Mouse (Mus musculus) layer of hippocampus, postnatal 10 days (tissue): ENCODE results near the gene Olfr1257. TPM values are rescaled to one million over a fixed set of nuclear protein-coding genes. Genes with fewer than 3 reads are reported as not detected.
"Not testable (repeated sequence)": the region's sequence is repeated elsewhere in the genome, so short reads cannot be mapped to it uniquely, and the experiment has no call there.

Experiments
- DNase-seq, 2 experiments: peaks; one replicate each; pipeline ENCODE4 v3.0.0; 2021; ENCODE audit warnings: low spot score in 2 of 2
- long read RNA-seq: library from polyadenylated mRNA; stranded (forward); transcript quantifications from one replicate; pipeline ENCODE4 v2.0.0, GENCODE M21; 2023
- total RNA-seq, 2 experiments: library from RNA; stranded (reverse); gene quantifications; 2 replicates each; pipeline ENCODE4 v1.2.3; 2021

Olfr1257 gene
- total RNA-seq = not detected
- long read RNA-seq = 0 reads

DNA sequence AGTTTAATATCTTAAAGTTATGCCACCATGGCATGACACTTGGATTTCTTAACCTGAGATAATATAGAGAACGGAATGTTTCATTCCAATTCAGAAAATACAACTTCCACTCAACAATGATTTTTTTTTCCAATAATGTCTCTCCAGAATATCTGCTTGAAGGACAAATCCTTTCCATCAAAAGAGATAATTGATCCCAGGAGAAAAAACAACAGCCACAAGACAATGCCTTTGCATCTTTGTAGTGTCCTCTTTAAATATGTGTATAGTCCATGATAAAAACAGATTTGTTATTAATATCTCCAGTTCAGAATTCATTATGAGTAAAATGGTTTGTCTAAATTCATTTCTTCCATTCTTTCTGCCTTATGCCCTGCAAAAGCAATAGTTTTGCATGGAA is at the start of gene Olfr1257:
Gene Olfr1257 (plus strand): TSS at position 301 of the 400 bp plus-strand sequence.
- DNase-seq = no peak

DNA sequence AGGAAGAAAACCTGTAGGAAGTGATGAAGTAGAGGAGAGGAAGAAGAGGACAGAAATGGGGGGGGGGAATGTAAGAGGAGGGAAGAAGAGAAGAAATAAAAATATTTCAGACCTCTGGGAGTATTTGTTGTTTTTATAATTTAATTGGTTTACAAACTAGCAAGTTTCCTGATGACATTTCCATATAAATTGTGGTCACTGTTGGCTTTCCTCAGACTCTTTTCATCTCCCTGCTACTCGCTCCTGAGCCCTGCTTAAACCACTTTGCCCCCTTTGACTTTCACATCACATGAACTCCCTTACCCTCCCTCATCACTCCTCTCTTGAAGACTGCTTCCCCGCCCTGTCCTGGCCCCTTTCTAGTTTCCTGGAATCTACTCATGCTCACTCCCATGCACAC is 36.8 kb upstream of the Olfr1257 start, which contains the start of gene Olfr1256:
Gene Olfr1256 (minus strand): TSS at position 101 of the 400 bp plus-strand sequence.
- no peak for DNase-seq

DNA sequence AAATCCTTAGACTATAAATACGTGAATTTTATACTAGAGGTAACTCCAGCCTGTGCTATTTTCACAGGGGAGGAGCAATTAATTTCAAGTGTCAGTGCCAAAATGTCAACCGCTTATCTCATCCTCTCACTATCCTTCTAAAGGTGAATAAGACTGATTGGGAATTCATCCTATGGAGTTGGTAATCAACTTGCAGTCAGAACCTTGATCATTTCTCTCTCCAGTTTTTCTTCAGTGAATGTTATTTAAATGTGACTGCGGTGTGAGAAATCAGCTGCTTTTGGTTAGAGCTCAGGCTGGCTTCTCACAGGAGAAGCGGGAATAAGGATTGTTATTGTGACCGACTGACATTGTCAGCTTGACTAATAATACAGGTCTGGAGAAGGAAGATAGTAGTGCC is 30.1 kb upstream of the Olfr1257 start, which contains the start of gene Olfr48:
Gene Olfr48 (minus strand): TSS at position 101 of the 400 bp plus-strand sequence.
- no peak for DNase-seq

DNA sequence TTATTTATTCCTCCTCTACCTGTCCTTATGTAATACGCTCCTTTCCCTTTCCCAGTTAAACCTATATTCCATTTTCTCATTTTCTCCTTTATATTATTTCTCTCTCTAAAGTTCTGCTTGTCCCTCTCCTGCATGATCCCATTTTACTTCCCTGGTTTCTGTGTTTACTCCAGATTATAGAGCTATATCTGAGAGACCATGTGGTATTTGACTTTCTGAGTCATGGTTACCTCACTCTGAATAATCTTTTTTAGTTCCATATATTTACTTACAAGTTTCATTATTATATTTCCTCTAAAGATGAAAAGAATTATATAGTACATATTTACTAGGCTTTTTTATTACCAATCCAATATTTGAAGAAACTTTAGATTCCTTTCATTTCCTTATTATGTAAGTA is 29.0 kb upstream of the Olfr1257 start:
- no peak for DNase-seq

DNA sequence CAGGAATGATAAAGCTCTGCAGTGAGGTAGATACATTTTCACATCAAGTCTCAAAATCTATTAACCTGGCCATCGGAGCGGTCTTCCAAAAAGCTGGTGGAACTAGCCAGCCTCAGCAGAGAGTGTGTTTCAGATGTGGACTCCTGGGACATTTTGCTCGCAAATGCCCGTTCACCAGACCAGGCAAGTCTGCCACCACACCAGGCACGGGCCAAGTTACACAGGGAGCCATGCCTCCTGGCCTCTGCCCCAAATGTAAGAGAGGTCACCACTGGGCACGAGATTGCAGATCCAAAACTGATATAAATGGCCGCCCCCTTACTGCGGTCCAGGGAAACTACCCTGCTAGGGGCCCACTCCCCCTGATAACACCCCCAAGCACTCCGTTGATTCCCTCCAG is 34.4 kb downstream of the Olfr1257 start:
- not testable (repeated sequence) for DNase-seq

DNA sequence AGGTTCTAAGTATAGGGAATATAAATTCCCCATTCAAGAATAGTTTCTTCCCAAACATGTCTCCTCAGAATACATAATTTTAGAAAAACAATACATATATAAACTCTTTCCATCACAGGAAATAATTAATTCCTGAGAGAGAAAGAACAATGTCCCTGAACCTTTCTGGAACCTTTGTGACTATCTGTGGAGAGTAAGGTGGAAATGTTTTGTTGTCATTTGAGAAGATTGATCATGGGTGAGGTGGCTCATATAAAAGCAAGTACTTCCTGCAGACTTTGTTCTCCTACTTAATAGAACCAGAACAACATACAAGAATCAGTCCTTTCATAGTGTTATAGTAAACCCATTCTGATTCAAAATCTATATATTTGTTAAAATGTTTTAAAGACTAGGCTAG is 48.8 kb downstream of the Olfr1257 start, which contains the start of gene Olfr1258:
Gene Olfr1258 (plus strand): TSS at position 301 of the 400 bp plus-strand sequence.
- no peak for DNase-seq

Other genes starting within 250 kb of the Olfr1257 start
- not detected for gene Olfr1249, start 243.5 kb upstream of the Olfr1257 start, total RNA-seq
- not detected for gene Olfr1250, start 217.0 kb upstream of the Olfr1257 start, total RNA-seq
- gene Olfr1251, start 206.5 kb upstream of the Olfr1257 start, total RNA-seq = not detected
- gene Olfr1252, start 153.4 kb upstream of the Olfr1257 start, total RNA-seq = not detected
- not detected for gene Olfr1253, start 121.3 kb upstream of the Olfr1257 start, total RNA-seq
- gene Olfr1254, start 84.8 kb upstream of the Olfr1257 start, total RNA-seq = not detected
- gene Olfr1255, start 66.4 kb upstream of the Olfr1257 start, total RNA-seq = not detected
- not detected for gene Olfr1256, start 36.9 kb upstream of the Olfr1257 start, total RNA-seq
- not detected for gene Olfr48, start 30.2 kb upstream of the Olfr1257 start, total RNA-seq
- gene Olfr1258, start 48.9 kb downstream of the Olfr1257 start, total RNA-seq = not detected
- not detected for gene Olfr1259, start 70.2 kb downstream of the Olfr1257 start, total RNA-seq
- gene Olfr1260, start 95.9 kb downstream of the Olfr1257 start, total RNA-seq = not detected
- not detected for gene Olfr1261, start 112.8 kb downstream of the Olfr1257 start, total RNA-seq
- not detected for gene Olfr1262, start 121.7 kb downstream of the Olfr1257 start, total RNA-seq
- gene Olfr1263, start 133.7 kb downstream of the Olfr1257 start, total RNA-seq = not detected
- not detected for gene Olfr1264, start 147.1 kb downstream of the Olfr1257 start, total RNA-seq
- not detected for gene Olfr1265, start 156.9 kb downstream of the Olfr1257 start, total RNA-seq
- not detected for gene Olfr140, start 185.2 kb downstream of the Olfr1257 start, total RNA-seq
- not detected for gene Olfr1269, start 243.0 kb downstream of the Olfr1257 start, total RNA-seq